Mouse (Mus musculus): ENCODE measurements at regions not wholly inside any gene's neighbourhood (a gene's known extent, or its start where the extent isn't known, plus 50 kb on each side); places are given as distances from the start of the nearest gene placed in this dataset.

- Histone ChIP-seq H3K9ac (ENCODE audit: control insufficient read depth, low read depth, low read length, poor library complexity, severe bottlenecking) (no peak overlapping the region), H3K4me1 (ENCODE audit: control insufficient read depth in 1 of 2, insufficient read depth in 2 of 2, low read length in 2 of 2) (no peaks in the 10 kb centered on the region), H3K79me2 (ENCODE audit: control insufficient read depth, insufficient read depth, low read length, poor library complexity) (no peaks in the 10 kb centered on the region), H3K36me3 (ENCODE audit: control insufficient read depth in 1 of 2, insufficient read depth in 2 of 2, low read length in 2 of 2) (no peaks in the 10 kb centered on the region), H3K9me3 (replicated peaks; ENCODE audit: insufficient read depth, low read length) (no peaks in the 10 kb centered on the region), H3K4me3 (ENCODE audit: control insufficient read depth in 1 of 2, insufficient read depth in 1 of 2, low read depth in 2 of 2, low read length in 2 of 2) (no peak overlapping the region), H3K27ac (ENCODE audit: control insufficient read depth, low read depth, low read length) (no peak overlapping the region), H3K27me3 (ENCODE audit: control insufficient read depth in 1 of 2, insufficient read depth in 2 of 2, low read length in 2 of 2) (no peaks in the 10 kb centered on the region)
- DNase-seq (ENCODE audit: low read depth, low spot score) = no peak
- no peak for TF ChIP-seq MAZ (IDR thresholded peaks at IDR 0.05; ENCODE audit: low read depth, low read length)
- no peak for TF ChIP-seq ZMIZ1 (IDR thresholded peaks at IDR 0.05; ENCODE audit: low read depth, low read length)
- no peak for TF ChIP-seq MEF2A (IDR thresholded peaks at IDR 0.05; ENCODE audit: extremely low read depth, insufficient replicate concordance, low read depth, low read length, poor library complexity, severe bottlenecking)
- no peak for TF ChIP-seq CHD1 (IDR thresholded peaks at IDR 0.05; ENCODE audit: low read depth, low read length)
- no peak for TF ChIP-seq NRF1 (IDR thresholded peaks at IDR 0.05; ENCODE audit: insufficient read depth, low read depth, low read length, poor library complexity, severe bottlenecking)
- no peak for TF ChIP-seq SIN3A (IDR thresholded peaks at IDR 0.05; ENCODE audit: low read length)
- TF ChIP-seq ZKSCAN1 (IDR thresholded peaks at IDR 0.05; ENCODE audit: low read depth, low read length) = no peak
- no peak for TF ChIP-seq USF2 (IDR thresholded peaks at IDR 0.05; ENCODE audit: borderline replicate concordance in 1 of 2, insufficient read depth in 1 of 2, low read depth in 1 of 2, low read length in 2 of 2)
- TF ChIP-seq TCF12 (IDR thresholded peaks at IDR 0.05; ENCODE audit: low read depth, low read length) = no peak
These were observed 272.3 kb downstream of the Zfp619 start for GRCm38 (mm10) chr7:39789880-39790279.

DNA sequence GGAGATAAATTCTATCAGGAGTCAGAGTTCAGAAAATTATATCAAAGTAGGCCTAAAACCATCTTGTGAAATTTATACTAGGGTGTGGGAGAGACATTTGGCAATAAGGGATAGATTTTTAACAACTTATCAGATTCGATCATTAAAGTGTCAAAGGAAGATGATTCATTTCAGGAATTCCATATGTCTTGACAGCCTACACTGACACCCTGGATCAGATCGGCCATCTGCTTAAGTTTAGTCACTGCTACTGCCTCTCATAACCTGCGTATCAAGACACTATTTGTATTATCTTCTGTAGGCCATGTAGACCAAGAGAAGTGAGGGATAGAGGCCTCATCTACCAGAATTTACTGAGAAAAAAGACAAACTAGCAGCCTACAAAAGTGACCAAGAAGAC is 277.2 kb downstream of the Zfp619 start:
- no peaks in the 10 kb centered on the region for H3K9me3 ChIP-seq (replicated peaks; ENCODE audit: insufficient read depth, low read length)
- no peak for DNase-seq (ENCODE audit: low read depth, low spot score)
- no peak overlapping the region for H3K4me3 ChIP-seq (ENCODE audit: control insufficient read depth in 1 of 2, insufficient read depth in 1 of 2, low read depth in 2 of 2, low read length in 2 of 2)
- TF ChIP-seq POLR2AphosphoS5 (IDR thresholded peaks at IDR 0.05; ENCODE audit: borderline replicate concordance, low read depth, low read length) (no peak), TCF12 (IDR thresholded peaks at IDR 0.05; ENCODE audit: low read depth, low read length) (no peak), USF2 (IDR thresholded peaks at IDR 0.05; ENCODE audit: borderline replicate concordance in 1 of 2, insufficient read depth in 1 of 2, low read depth in 1 of 2, low read length in 2 of 2) (no peak), KAT2A (conservative IDR thresholded peaks at IDR 0.05; ENCODE audit: low read depth, low read length) (no peak), CHD2 (IDR thresholded peaks at IDR 0.05; ENCODE audit: low read length) (no peak), ELF1 (IDR thresholded peaks at IDR 0.05; ENCODE audit: low read depth, low read length) (no peak), POLR2A (IDR thresholded peaks at IDR 0.05; ENCODE audit: control insufficient read depth in 1 of 2, insufficient read depth in 1 of 2, low read depth in 1 of 2, low read length in 2 of 2, poor library complexity in 1 of 2) (no peak)
- no peak overlapping the region for H3K9ac ChIP-seq (ENCODE audit: control insufficient read depth, low read depth, low read length, poor library complexity, severe bottlenecking)
- no peaks in the 10 kb centered on the region for H3K36me3 ChIP-seq (ENCODE audit: control insufficient read depth in 1 of 2, insufficient read depth in 2 of 2, low read length in 2 of 2)
- H3K27me3 ChIP-seq (ENCODE audit: control insufficient read depth in 1 of 2, insufficient read depth in 2 of 2, low read length in 2 of 2) = no peaks in the 10 kb centered on the region
- H3K27ac ChIP-seq (ENCODE audit: control insufficient read depth, low read depth, low read length) = no peak overlapping the region
- no peaks in the 10 kb centered on the region for H3K79me2 ChIP-seq (ENCODE audit: control insufficient read depth, insufficient read depth, low read length, poor library complexity)
- H3K4me1 ChIP-seq (ENCODE audit: control insufficient read depth in 1 of 2, insufficient read depth in 2 of 2, low read length in 2 of 2) = no peaks in the 10 kb centered on the region

DNA sequence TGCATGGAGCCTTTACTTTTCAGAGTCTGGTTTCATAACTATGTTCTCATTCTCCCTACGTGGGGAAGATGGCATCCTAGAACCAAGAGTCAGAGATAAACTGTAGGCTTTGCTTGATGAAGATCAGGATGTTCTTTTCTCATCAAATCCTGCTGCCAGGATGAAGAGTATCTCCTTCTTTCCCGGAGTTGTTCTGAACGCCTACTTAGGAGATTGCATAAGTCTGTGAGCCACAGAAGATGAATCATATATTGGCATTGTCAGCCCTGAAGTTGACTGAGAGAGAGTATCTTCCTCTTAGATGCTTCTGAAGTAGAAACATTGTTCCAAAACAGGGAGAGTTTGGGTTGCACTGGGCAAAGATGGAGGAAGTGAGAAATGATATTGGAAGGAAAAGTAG is 286.7 kb downstream of the Zfp619 start:
- TF ChIP-seq MYB (IDR thresholded peaks at IDR 0.05; ENCODE audit: low read depth, low read length) (no peak), EP300 (IDR thresholded peaks at IDR 0.05; ENCODE audit: low read depth in 1 of 2, low read length in 2 of 2) (no peak), ZC3H11A (IDR thresholded peaks at IDR 0.05; ENCODE audit: low read depth, low read length) (no peak), TBP (IDR thresholded peaks at IDR 0.05; ENCODE audit: low read depth, low read length) (no peak), MEF2A (IDR thresholded peaks at IDR 0.05; ENCODE audit: extremely low read depth, insufficient replicate concordance, low read depth, low read length, poor library complexity, severe bottlenecking) (no peak), MAX (IDR thresholded peaks at IDR 0.05; ENCODE audit: low read length) (no peak), ZKSCAN1 (IDR thresholded peaks at IDR 0.05; ENCODE audit: low read depth, low read length) (no peak), NRF1 (IDR thresholded peaks at IDR 0.05; ENCODE audit: insufficient read depth, low read depth, low read length, poor library complexity, severe bottlenecking) (no peak), UBTF (IDR thresholded peaks at IDR 0.05; ENCODE audit: borderline replicate concordance, insufficient read depth, low read depth, low read length) (no peak), ELF1 (IDR thresholded peaks at IDR 0.05; ENCODE audit: low read depth, low read length) (no peak), ZNF384 (IDR thresholded peaks at IDR 0.05; ENCODE audit: low read depth, low read length) (no peak), CTCF (IDR thresholded peaks at IDR 0.05 in 2 of 3, conservative IDR thresholded peaks at IDR 0.05 in 1 of 3; ENCODE audit: control insufficient read depth in 1 of 3, insufficient read depth in 1 of 3, low read depth in 2 of 3, low read length in 3 of 3, poor library complexity in 1 of 3, severe bottlenecking in 1 of 3) (no peak), ZMIZ1 (IDR thresholded peaks at IDR 0.05; ENCODE audit: low read depth, low read length) (no peak), GATA1 (IDR thresholded peaks at IDR 0.05; ENCODE audit: low read depth, low read length) (no peak)
- H3K9ac ChIP-seq (ENCODE audit: control insufficient read depth, low read depth, low read length, poor library complexity, severe bottlenecking) = no peak overlapping the region
- no peak overlapping the region for H3K4me3 ChIP-seq (ENCODE audit: control insufficient read depth in 1 of 2, insufficient read depth in 1 of 2, low read depth in 2 of 2, low read length in 2 of 2)
- DNase-seq (ENCODE audit: low read depth, low spot score) = no peak
- no peaks in the 10 kb centered on the region for H3K36me3 ChIP-seq (ENCODE audit: control insufficient read depth in 1 of 2, insufficient read depth in 2 of 2, low read length in 2 of 2)
- H3K4me1 ChIP-seq (ENCODE audit: control insufficient read depth in 1 of 2, insufficient read depth in 2 of 2, low read length in 2 of 2) = no peaks in the 10 kb centered on the region
- no peaks in the 10 kb centered on the region for H3K9me3 ChIP-seq (replicated peaks; ENCODE audit: insufficient read depth, low read length)
- no peak overlapping the region for H3K27ac ChIP-seq (ENCODE audit: control insufficient read depth, low read depth, low read length)
- no peaks in the 10 kb centered on the region for H3K79me2 ChIP-seq (ENCODE audit: control insufficient read depth, insufficient read depth, low read length, poor library complexity)
- H3K27me3 ChIP-seq (ENCODE audit: control insufficient read depth in 1 of 2, insufficient read depth in 2 of 2, low read length in 2 of 2) = no peaks in the 10 kb centered on the region

Measured in MEL (cell line).